Mouse (Mus musculus) embryonic facial prominence, embryonic 11.5 days (tissue): Measurements from ENCODE around the gene Smap2. TPM values are rescaled to one million over a fixed set of nuclear protein-coding genes. Genes with fewer than 3 reads are reported as not detected.
A peak's percentile ranks its signal among the peaks of the same experiment; 100 is the strongest.

Experiments used
- ATAC-seq: fragments of 200-750 bp; cut with Nextera tagmentation; replicated peaks from 2 replicates; pipeline ENCODE4 v1.8.0; 2017; ENCODE audit warnings: low read depth; ENCODE audit not compliant: insufficient number of reproducible peaks, low FRiP score, low TSS enrichment
- DNase-seq: peaks from one replicate; pipeline ENCODE4 v3.0.0-alpha.2; 2015; ENCODE audit warnings: low spot score
- H3K27ac ChIP-seq: fragments of 300-500 bp; sonication (generic); replicated peaks from 2 replicates; pipeline ENCODE4 v1.5.1; 2014; ENCODE audit warnings: mild to moderate bottlenecking, low read depth, low read length, control low read depth
- H3K27me3 ChIP-seq: fragments of 300-500 bp; sonication (generic); 2 replicates; pipeline ENCODE4 v1.6.1; 2014; ENCODE audit warnings: mild to moderate bottlenecking, low read length, moderate library complexity, mixed read lengths; ENCODE audit not compliant: control insufficient read depth, insufficient read depth
- H3K36me3 ChIP-seq: fragments of 300-500 bp; sonication (generic); replicated peaks from 2 replicates; pipeline ENCODE4 v1.6.1; 2014; ENCODE audit warnings: low read depth, mild to moderate bottlenecking, low read length, moderate library complexity, mixed read lengths; ENCODE audit not compliant: control insufficient read depth, insufficient read depth
- H3K4me1 ChIP-seq: fragments of 300-500 bp; sonication (generic); 2 replicates; pipeline ENCODE4 v1.6.1; 2014; ENCODE audit warnings: low read length, mixed read lengths; ENCODE audit not compliant: control insufficient read depth, insufficient read depth
- H3K4me2 ChIP-seq: fragments of 300-500 bp; sonication (generic); 2 replicates; pipeline ENCODE4 v1.6.1; 2014; ENCODE audit warnings: low read depth, mild to moderate bottlenecking, control low read depth, low read length, moderate library complexity
- H3K4me3 ChIP-seq: fragments of 300-500 bp; sonication (generic); 2 replicates; pipeline ENCODE4 v1.5.1; 2014; ENCODE audit warnings: low read depth, low read length, control low read depth
- H3K9ac ChIP-seq: fragments of 300-500 bp; sonication (generic); replicated peaks from 2 replicates; pipeline ENCODE4 v1.6.1; 2014; ENCODE audit warnings: mild to moderate bottlenecking, control low read depth, low read length
- H3K9me3 ChIP-seq: fragments of 300-500 bp; sonication (generic); replicated peaks from 2 replicates; pipeline ENCODE4 v1.6.1; 2016; ENCODE audit warnings: mild to moderate bottlenecking, low read length, inconsistent platforms, mixed read lengths; ENCODE audit not compliant: control insufficient read depth
- WGBS: fragments of 180-500 bp; shearing (Covaris S2); extraction: QIAGEN DNeasy Blood & Tissue Kit; methylation state at CpG from one replicate; pipeline ENCODE4 v1.1.7; 2014; 5-methylcytosine and 5-hydroxymethylcytosine counted together
- polyA plus RNA-seq: library from polyadenylated mRNA; unstranded; fragments of >200 nt; fragmentation: Nextera tagmentation; extraction: Ambion mirVana; gene quantifications from 2 replicates; pipeline ENCODE4 v1.2.1, GENCODE M21; 2014

Gene Smap2
- polyA plus RNA-seq, 1 experiment from 2014 or later: 17.2 TPM

GRCm38 (mm10) chr4:120955586-120955985, 61.5 kb downstream of the Smap2 start:
- Histone ChIP-seq H3K27me3 (no peaks in the 10 kb centered on the region), H3K27ac (no peak overlapping the region), H3K36me3 (no peaks in the 10 kb centered on the region), H3K4me2 (no peak overlapping the region), H3K4me3 (no peak overlapping the region), H3K9me3 (no peaks in the 10 kb centered on the region), H3K9ac (no peak overlapping the region), H3K4me1 (no peaks in the 10 kb centered on the region)
- DNase-seq (no peak), ATAC-seq (no peak)
- WGBS: 100% methylated on average over 1 of the region's 1 CpGs

DNA sequence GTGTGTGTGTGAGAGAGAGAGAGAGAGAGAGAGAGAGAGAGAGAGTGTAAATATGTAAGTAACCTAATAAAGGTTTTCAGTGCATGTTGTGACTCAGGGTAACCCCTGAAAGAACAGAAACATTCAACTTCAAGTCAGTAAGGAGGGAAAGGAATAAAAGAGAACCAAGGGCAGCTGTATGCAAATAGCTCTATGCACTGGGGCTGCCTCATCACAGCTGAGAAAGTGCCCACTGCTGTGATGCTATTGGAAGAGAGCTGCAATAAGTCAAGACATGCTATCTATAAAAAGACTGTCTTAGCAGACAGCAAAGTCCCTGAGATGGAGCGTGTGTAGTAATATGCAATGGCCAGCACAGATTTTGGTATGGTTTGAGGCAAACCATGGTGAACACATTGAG, 63.4 kb downstream of the Smap2 start:
- Histone ChIP-seq H3K9me3 (no peaks in the 10 kb centered on the region), H3K4me3 (no peak overlapping the region), H3K27me3 (no peaks in the 10 kb centered on the region), H3K4me1 (no peaks in the 10 kb centered on the region), H3K9ac (no peak overlapping the region), H3K27ac (no peak overlapping the region), H3K36me3 (no peaks in the 10 kb centered on the region), H3K4me2 (no peak overlapping the region)
- 74% methylated on average over 1 of the region's 1 CpGs for WGBS
- DNase-seq (no peak), ATAC-seq (no peak)

DNA sequence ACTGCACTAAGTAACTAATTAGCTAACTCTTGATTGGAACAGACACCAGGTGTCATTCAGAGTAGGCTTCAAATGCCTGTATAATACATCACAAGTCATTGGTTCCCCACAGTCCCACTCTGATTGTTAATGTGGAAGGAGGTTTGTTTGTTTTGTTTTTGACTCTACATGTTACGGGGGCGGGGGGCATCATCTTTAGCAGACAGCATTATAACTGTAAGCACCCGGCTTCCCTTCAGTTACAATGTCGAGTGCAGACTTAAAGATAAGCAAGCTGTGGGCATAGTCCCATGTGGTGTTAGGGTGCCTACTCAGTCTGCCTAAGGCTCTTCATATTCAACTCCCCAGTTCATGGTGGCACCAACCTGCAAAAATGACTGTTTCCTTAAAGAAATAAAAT, 64.0 kb downstream of the Smap2 start:
- Histone ChIP-seq H3K4me2 (no peak overlapping the region), H3K27me3 (no peaks in the 10 kb centered on the region), H3K9ac (no peak overlapping the region), H3K4me1 (no peaks in the 10 kb centered on the region), H3K4me3 (no peak overlapping the region), H3K36me3 (no peaks in the 10 kb centered on the region), H3K9me3 (no peaks in the 10 kb centered on the region), H3K27ac (no peak overlapping the region)
- DNase-seq (no peak), ATAC-seq (no peak)
- 78% methylated on average over 4 of the region's 4 CpGs for WGBS

DNA sequence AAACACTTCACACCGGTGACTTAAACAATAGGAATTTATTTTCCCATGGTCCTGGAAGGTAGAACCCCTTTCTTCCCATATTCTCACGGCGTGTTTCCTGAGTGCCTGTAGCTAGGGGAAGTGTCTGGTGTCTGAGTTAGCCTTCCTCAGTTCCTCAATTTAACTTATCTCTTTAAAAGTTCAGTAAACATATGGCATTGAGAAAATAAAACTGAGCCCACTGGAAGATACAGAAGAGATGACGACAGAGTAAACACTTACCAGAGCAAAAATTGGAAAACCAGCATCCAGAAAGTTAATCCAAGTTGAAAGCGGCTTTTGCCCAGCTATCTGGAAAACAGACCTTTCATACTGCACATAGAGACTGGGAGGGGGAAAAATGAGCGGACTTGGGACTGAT, 64.9 kb downstream of the Smap2 start:
- H3K4me1 ChIP-seq: no peaks in the 10 kb centered on the region
- peak overlapping the region; percentile 76 for H3K4me3 ChIP-seq
- no peak for ATAC-seq
- no peaks in the 10 kb centered on the region for H3K27me3 ChIP-seq
- no peak for DNase-seq
- H3K4me2 ChIP-seq: peak overlapping the region; percentile 47
- H3K9me3 ChIP-seq: no peaks in the 10 kb centered on the region
- peak overlapping the region; percentile 88 for H3K9ac ChIP-seq
- peak overlapping the region; percentile 83; the same call in 1 of the 2 replicates for H3K27ac ChIP-seq
- no peaks in the 10 kb centered on the region for H3K36me3 ChIP-seq
- WGBS: 45% methylated on average over 6 of the region's 6 CpGs

DNA sequence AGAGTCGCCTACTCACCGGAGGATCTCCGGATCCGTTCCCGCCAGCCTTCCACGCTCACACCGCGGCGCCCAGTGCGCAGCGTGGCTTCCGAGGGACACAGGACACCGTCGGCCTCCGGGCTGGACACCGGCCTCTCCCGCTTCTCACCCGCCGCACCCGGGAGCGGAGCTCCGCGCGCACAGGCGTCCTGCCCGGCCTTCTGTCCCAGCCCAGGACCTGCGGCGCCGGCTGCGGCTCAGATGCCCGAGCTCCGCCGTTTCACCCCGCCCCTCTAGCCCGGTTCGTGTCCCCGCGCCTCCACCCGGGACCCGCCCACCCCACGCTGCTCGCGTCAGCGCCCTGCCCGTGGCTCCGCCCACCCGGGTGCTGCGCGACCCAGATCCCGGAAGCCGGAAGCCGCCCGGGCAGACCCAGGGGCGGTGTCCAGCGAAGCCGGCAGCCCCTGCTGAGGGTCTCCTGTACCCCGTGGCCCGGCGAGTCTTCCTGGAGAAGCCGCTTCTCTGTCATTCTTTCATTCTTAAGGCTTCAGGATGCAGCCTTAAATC, 65.5 kb downstream of the Smap2 start, which contains the start of gene Zfp69:
Gene Zfp69 (minus strand): TSS at position 272 of the 546 bp plus-strand sequence.
- WGBS: 0% methylated on average over 56 of the region's 60 CpGs
- no peaks in the 10 kb centered on the region for H3K27me3 ChIP-seq
- no peaks in the 10 kb centered on the region for H3K4me1 ChIP-seq
- peak within 1 kb of the TSS; percentile 88 for H3K9ac ChIP-seq
- DNase-seq (peak; percentile 92), ATAC-seq (peak; percentile 95)
- H3K9me3 ChIP-seq: no peaks in the 10 kb centered on the region
- H3K27ac ChIP-seq: peak within 1 kb of the TSS; percentile 83
- H3K36me3 ChIP-seq: no peaks in the 10 kb centered on the region; the same call in 1 of the 2 replicates
- H3K4me3 ChIP-seq: peak within 1 kb of the TSS; percentile 76
- peak within 1 kb of the TSS; percentile 47 for H3K4me2 ChIP-seq

DNA sequence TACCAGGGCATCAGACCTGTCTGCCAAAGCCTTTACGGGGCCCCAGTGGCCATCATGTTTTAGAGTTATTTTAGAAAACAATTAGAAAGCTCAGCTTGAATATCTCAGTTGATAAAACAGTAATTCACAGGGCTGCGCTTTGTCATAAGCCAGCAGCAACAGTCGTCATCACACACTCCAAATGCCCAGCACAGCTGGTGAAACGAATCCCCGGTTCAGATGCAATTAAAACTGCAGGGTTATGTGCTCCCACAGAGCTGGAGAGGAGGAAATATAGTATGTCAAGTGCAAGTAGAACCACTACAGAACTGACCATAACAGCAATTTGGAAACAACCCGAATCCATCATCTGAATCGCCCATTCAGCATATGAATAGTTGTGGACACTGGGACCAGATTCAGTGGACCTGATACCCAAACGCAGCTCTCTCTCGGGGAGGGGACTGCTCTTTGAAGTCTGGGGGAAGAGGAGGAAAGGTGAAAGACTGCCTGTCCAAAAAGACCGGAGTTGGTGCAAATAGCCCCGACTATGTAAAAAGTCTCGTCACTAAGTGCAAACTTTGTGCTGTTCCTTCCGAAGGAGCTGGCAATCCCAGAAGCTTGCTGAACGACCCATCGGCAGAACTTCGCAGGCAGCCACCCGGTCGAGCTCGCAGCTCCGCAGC, 66.2 kb downstream of the Smap2 start:
- no peaks in the 10 kb centered on the region for H3K27me3 ChIP-seq
- DNase-seq (no peak), ATAC-seq (no peak; the same call in 1 of the 2 replicates)
- peak overlapping the region; percentile 47 for H3K4me2 ChIP-seq
- no peaks in the 10 kb centered on the region; the same call in 1 of the 2 replicates for H3K36me3 ChIP-seq
- H3K4me1 ChIP-seq: no peaks in the 10 kb centered on the region
- peak overlapping the region; percentile 76 for H3K4me3 ChIP-seq
- H3K9me3 ChIP-seq: no peaks in the 10 kb centered on the region
- WGBS: 9% methylated on average over 20 of the region's 20 CpGs
- peak overlapping the region; percentile 88 for H3K9ac ChIP-seq
- peak overlapping the region; percentile 83 for H3K27ac ChIP-seq

DNA sequence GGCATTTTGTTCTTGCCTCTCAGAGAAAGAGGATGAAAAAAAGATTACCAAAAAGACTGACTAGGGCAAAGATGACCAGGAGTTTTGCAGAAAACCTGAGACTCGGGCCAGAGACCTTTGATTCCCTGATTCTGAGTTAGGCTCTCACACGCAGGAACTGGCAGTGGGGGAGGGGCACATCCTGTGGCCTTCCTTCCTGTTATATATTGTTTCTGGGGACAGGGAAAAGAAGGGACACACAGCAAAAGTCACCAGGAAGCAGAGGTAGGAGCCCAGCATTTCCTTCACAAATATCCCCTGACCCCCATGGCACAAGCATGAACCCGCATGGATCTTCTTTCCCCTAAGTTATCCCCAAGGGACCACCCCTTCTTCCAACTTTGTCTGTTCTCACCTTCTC, 68.1 kb downstream of the Smap2 start:
- Histone ChIP-seq H3K9ac (no peak overlapping the region), H3K27me3 (no peaks in the 10 kb centered on the region), H3K27ac (no peak overlapping the region), H3K4me3 (no peak overlapping the region), H3K4me1 (no peaks in the 10 kb centered on the region), H3K4me2 (no peak overlapping the region), H3K36me3 (no peaks in the 10 kb centered on the region; the same call in 1 of the 2 replicates), H3K9me3 (no peaks in the 10 kb centered on the region)
- DNase-seq (no peak), ATAC-seq (no peak)
- WGBS: 52% methylated on average over 3 of the region's 3 CpGs

DNA sequence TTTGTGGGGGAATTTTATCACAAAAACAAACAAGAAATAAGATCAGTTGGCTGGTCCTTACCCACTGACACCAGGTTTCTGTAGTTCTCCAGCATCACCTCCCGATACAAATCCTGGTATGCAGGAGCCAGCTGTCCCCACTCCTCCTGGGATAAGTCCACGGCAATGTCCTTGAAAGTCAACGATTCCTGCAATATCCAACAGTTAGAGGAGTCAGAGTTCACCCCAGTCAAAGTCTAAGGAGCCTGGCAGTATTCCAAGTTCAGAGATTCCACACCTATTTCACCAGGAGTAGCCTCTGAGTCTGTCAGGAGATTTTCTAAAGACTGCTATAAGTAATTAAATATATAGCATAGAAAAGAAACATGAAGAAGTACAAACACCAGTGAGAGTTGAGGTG, 82.0 kb downstream of the Smap2 start:
- no peaks in the 10 kb centered on the region for H3K9me3 ChIP-seq
- no peak overlapping the region for H3K4me2 ChIP-seq
- H3K4me1 ChIP-seq: no peaks in the 10 kb centered on the region
- H3K27me3 ChIP-seq: no peaks in the 10 kb centered on the region
- no peaks in the 10 kb centered on the region for H3K36me3 ChIP-seq
- no peak overlapping the region for H3K4me3 ChIP-seq
- no peak overlapping the region for H3K9ac ChIP-seq
- ATAC-seq (no peak), DNase-seq (no peak)
- H3K27ac ChIP-seq: no peak overlapping the region
- 89% methylated on average over 3 of the region's 3 CpGs for WGBS
